In the genomic region with DNA sequence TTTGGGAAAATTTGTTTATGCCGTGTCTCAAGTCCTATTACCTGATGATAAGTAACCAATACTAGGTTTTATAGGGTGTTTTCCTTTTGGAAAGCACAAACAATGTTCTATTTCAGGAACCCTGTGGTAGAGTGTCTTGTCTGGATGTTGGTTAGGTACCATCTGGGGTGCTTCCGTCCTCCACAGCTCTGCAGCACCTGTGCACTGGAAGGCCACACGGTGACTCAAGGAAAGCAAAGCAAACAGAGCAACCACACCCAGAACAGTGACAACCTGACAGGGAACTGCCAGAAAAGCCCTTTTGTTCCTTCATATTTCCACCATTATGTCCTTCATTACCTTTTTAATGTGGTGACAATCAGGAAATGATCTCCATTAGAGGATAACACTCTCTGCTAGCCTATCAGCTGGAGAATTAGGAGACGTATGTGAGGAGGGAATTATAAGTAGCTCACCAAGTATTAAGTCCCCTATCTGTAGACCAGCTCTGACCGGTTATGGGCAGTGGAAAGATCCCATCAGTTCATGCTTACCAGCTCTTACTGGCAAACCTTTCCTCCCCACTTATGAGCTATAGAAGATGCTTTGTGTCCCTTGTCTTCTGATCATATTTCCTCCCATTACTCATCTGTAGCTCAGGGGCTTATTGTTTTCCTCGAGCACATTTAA, we compare ENCODE assay signal across 28 mouse cellular contexts.
A peak's percentile ranks its signal among the peaks of the same experiment; 100 is the strongest.
DNase-seq lines count a peak whose midpoint lies in the region; ATAC-seq lines count a peak whose summit lies in the region.
"Had no signal": no experiment of that assay in that cellular context is flagged by ENCODE, and none has a peak within 500 bp of the region (broad histone marks: within the 10 kb centered on the region; RNA-seq: fewer than 3 reads in every experiment).

No protein-coding gene starts in this region.

- no peak overlapping the region for H3K9ac ChIP-seq in midbrain, embryonic 11.5 days (ENCODE audit: low read length)
- no peak overlapping the region for H3K9ac ChIP-seq in midbrain, embryonic 16.5 days (ENCODE audit: low read depth, low read length)
- no peak overlapping the region for H3K9ac ChIP-seq in intestine, embryonic 14.5 days (ENCODE audit: low read length)
- no peak overlapping the region for H3K9ac ChIP-seq in forebrain, embryonic 16.5 days (replicated peaks; ENCODE audit: low read depth, low read length)
- H3K9ac ChIP-seq: embryonic facial prominence, embryonic 15.5 days; forebrain, embryonic 12.5 days; hindbrain, embryonic 13.5 days; liver, embryonic 14.5 days; lung, embryonic 14.5 days; neural tube, embryonic 12.5 days had no signal

- DNase-seq in cerebellum, adult 11-12 months = peak; percentile 41
- no peak for DNase-seq in cerebellum, adult 8-10 months
- DNase-seq in midbrain, embryonic 11.5 days (ENCODE audit: low spot score, missing footprints) = peak; percentile 26
- DNase-seq in intestine, embryonic 14.5 days (ENCODE audit: low spot score) = no peak
- DNase-seq in limb, embryonic 10.5 days (ENCODE audit: low spot score) = no peak
- no peak for DNase-seq in kidney, postnatal 25 days
- DNase-seq: adrenal gland, postnatal 25 days; gastrocnemius, postnatal 14 days; heart, postnatal 36 days; kidney, postnatal 4 days; liver; lung, embryonic 14.5 days; lung, postnatal 14 days; right cerebral cortex, adult 18-20 months; spleen, adult 18-20 months; thymus, adult 18-20 months; thymus, postnatal 36 days had no signal

- no peaks in the 10 kb centered on the region for H3K36me3 ChIP-seq in midbrain, embryonic 11.5 days (ENCODE audit: control insufficient read depth, insufficient read depth, low read length)
- H3K36me3 ChIP-seq in midbrain, embryonic 16.5 days (ENCODE audit: control insufficient read depth, insufficient read depth, low read length) = no peaks in the 10 kb centered on the region
- no peaks in the 10 kb centered on the region for H3K36me3 ChIP-seq in intestine, embryonic 14.5 days (ENCODE audit: control insufficient read depth, insufficient read depth, low read length)
- H3K36me3 ChIP-seq in limb, embryonic 10.5 days = no peaks in the 10 kb centered on the region
- H3K36me3 ChIP-seq in forebrain, embryonic 16.5 days (ENCODE audit: control insufficient read depth, insufficient read depth) = no peaks in the 10 kb centered on the region
- H3K36me3 ChIP-seq: embryonic facial prominence, embryonic 10.5 days; embryonic facial prominence, embryonic 15.5 days; forebrain, embryonic 12.5 days; heart, embryonic 10.5 days; hindbrain, embryonic 13.5 days; neural tube, embryonic 12.5 days had no signal

- no peak overlapping the region for H3K4me2 ChIP-seq in midbrain, embryonic 11.5 days
- no peak overlapping the region for H3K4me2 ChIP-seq in midbrain, embryonic 16.5 days (ENCODE audit: low read length)
- H3K4me2 ChIP-seq in intestine, embryonic 14.5 days (ENCODE audit: low read length) = no peak overlapping the region
- H3K4me2 ChIP-seq in forebrain, embryonic 16.5 days (ENCODE audit: low read length) = no peak overlapping the region
- H3K4me2 ChIP-seq: embryonic facial prominence, embryonic 15.5 days; forebrain, embryonic 12.5 days; hindbrain, embryonic 13.5 days; lung, embryonic 14.5 days; neural tube, embryonic 12.5 days had no signal

- no peaks in the 10 kb centered on the region for H3K9me3 ChIP-seq in midbrain, embryonic 11.5 days (ENCODE audit: control insufficient read depth, low read length)
- H3K9me3 ChIP-seq in midbrain, embryonic 16.5 days (replicated peaks; ENCODE audit: control insufficient read depth, low read length, poor library complexity, severe bottlenecking) = no peaks in the 10 kb centered on the region
- H3K9me3 ChIP-seq in intestine, embryonic 14.5 days (ENCODE audit: control insufficient read depth, low read length) = no peaks in the 10 kb centered on the region
- H3K9me3 ChIP-seq in limb, embryonic 10.5 days (replicated peaks) = no peaks in the 10 kb centered on the region
- no peaks in the 10 kb centered on the region for H3K9me3 ChIP-seq in forebrain, embryonic 16.5 days (ENCODE audit: control insufficient read depth, low read length)
- H3K9me3 ChIP-seq: embryonic facial prominence, embryonic 10.5 days; embryonic facial prominence, embryonic 15.5 days; forebrain, embryonic 12.5 days; heart, embryonic 10.5 days; hindbrain, embryonic 13.5 days; neural tube, embryonic 12.5 days had no signal

- WGBS in midbrain, embryonic 11.5 days = 90% methylated on average over 6 of the region's 6 CpGs
- 82% methylated on average over 6 of the region's 6 CpGs for WGBS in midbrain, embryonic 16.5 days
- WGBS in intestine, embryonic 14.5 days = 68% methylated on average over 6 of the region's 6 CpGs
- 86% methylated on average over 6 of the region's 6 CpGs for WGBS in limb, embryonic 10.5 days
- 80% methylated on average over 6 of the region's 6 CpGs for WGBS in forebrain, embryonic 16.5 days

- H3K4me3 ChIP-seq in midbrain, embryonic 11.5 days (ENCODE audit: low read depth, low read length) = no peak overlapping the region
- no peak overlapping the region for H3K4me3 ChIP-seq in midbrain, embryonic 16.5 days (ENCODE audit: low read depth, low read length)
- no peak overlapping the region for H3K4me3 ChIP-seq in intestine, embryonic 14.5 days (ENCODE audit: low read depth, low read length)
- no peak overlapping the region for H3K4me3 ChIP-seq in limb, embryonic 10.5 days
- no peak overlapping the region for H3K4me3 ChIP-seq in forebrain, embryonic 16.5 days (replicated peaks; ENCODE audit: low read length)
- H3K4me3 ChIP-seq: embryonic facial prominence, embryonic 10.5 days; embryonic facial prominence, embryonic 15.5 days; forebrain, embryonic 12.5 days; heart, embryonic 10.5 days; hindbrain, embryonic 13.5 days; myocyte; neural tube, embryonic 12.5 days had no signal

- H3K27me3 ChIP-seq in midbrain, embryonic 11.5 days (ENCODE audit: control insufficient read depth, insufficient read depth, low read length) = no peaks in the 10 kb centered on the region
- no peaks in the 10 kb centered on the region for H3K27me3 ChIP-seq in midbrain, embryonic 16.5 days (ENCODE audit: control insufficient read depth, insufficient read depth, low read depth, low read length)
- H3K27me3 ChIP-seq in intestine, embryonic 14.5 days (replicated peaks; ENCODE audit: control insufficient read depth, insufficient read depth, low read length) = no peaks in the 10 kb centered on the region
- no peaks in the 10 kb centered on the region for H3K27me3 ChIP-seq in limb, embryonic 10.5 days (ENCODE audit: low read depth, poor library complexity, severe bottlenecking)
- no peaks in the 10 kb centered on the region for H3K27me3 ChIP-seq in forebrain, embryonic 16.5 days (replicated peaks; ENCODE audit: control insufficient read depth, insufficient read depth, low read length)
- H3K27me3 ChIP-seq: embryonic facial prominence, embryonic 15.5 days; forebrain, embryonic 12.5 days; hindbrain, embryonic 13.5 days; neural tube, embryonic 12.5 days; Patski had no signal

- no peak for ATAC-seq in midbrain, embryonic 11.5 days (ENCODE audit: low FRiP score)
- ATAC-seq in midbrain, embryonic 16.5 days = no peak
- ATAC-seq in intestine, embryonic 14.5 days (replicated peaks; ENCODE audit: low FRiP score, low TSS enrichment, low read depth) = 0 out of 2 replicates have a peak, but pooled peaks have one; percentile 53
- no peak for ATAC-seq in forebrain, embryonic 16.5 days
- ATAC-seq: Patski had no signal

- no peak overlapping the region for H3K27ac ChIP-seq in midbrain, embryonic 11.5 days (ENCODE audit: low read depth, low read length)
- no peak overlapping the region for H3K27ac ChIP-seq in midbrain, embryonic 16.5 days (ENCODE audit: low read length)
- H3K27ac ChIP-seq in intestine, embryonic 14.5 days (ENCODE audit: low read depth) = no peak overlapping the region
- H3K27ac ChIP-seq in limb, embryonic 10.5 days = peak overlapping the region; percentile 87
- no peak overlapping the region for H3K27ac ChIP-seq in forebrain, embryonic 16.5 days (ENCODE audit: low read length)
- H3K27ac ChIP-seq: embryonic facial prominence, embryonic 10.5 days; embryonic facial prominence, embryonic 15.5 days; forebrain, embryonic 12.5 days; heart, embryonic 10.5 days; hindbrain, embryonic 13.5 days; liver, embryonic 14.5 days; neural tube, embryonic 12.5 days had no signal

- no peaks in the 10 kb centered on the region for H3K4me1 ChIP-seq in midbrain, embryonic 11.5 days (ENCODE audit: control insufficient read depth, insufficient read depth, low read length)
- H3K4me1 ChIP-seq in midbrain, embryonic 16.5 days (ENCODE audit: control insufficient read depth, insufficient read depth, low read length) = peaks cover 4% of the 10 kb centered on the region; the same call in 1 of the 2 replicates
- H3K4me1 ChIP-seq in intestine, embryonic 14.5 days (replicated peaks; ENCODE audit: control insufficient read depth, insufficient read depth, low read length) = peaks cover 2% of the 10 kb centered on the region; the same call in 1 of the 2 replicates
- peaks cover 48% of the 10 kb centered on the region for H3K4me1 ChIP-seq in limb, embryonic 10.5 days
- H3K4me1 ChIP-seq in forebrain, embryonic 16.5 days (replicated peaks; ENCODE audit: control insufficient read depth, insufficient read depth, low read length) = peaks cover 11% of the 10 kb centered on the region; the same call in 1 of the 2 replicates

Comparison
In these comparisons a context has a peak if more than half of its experiments do, and no peak if none do; other contexts are left out.
1. DNase-seq: peak in cerebellum, adult 11-12 months (single experiment) and midbrain, embryonic 11.5 days (single experiment); none in cerebellum, adult 8-10 months (single experiment), intestine, embryonic 14.5 days (single experiment), limb, embryonic 10.5 days (single experiment) and kidney, postnatal 25 days (0 of 2).